Mouse (Mus musculus) ES-CJ7 (cell line): ENCODE results near the gene Olfr920.
A peak's percentile ranks its signal among the peaks of the same experiment; 100 is the strongest.

Source experiments
- DNase-seq: peaks from one replicate; pipeline ENCODE4 v3.0.0; 2011; ENCODE audit warnings: low read depth, low spot score

The Olfr920 gene

GRCm38 (mm10) chr9:38751999-38752398, at the start of gene Olfr920:
Gene Olfr920, plus strand, starts transcription at chr9:38752299.
- no peak for DNase-seq

- DNase-seq = peak; percentile 49
Measured at GRCm38 (mm10) chr9:38718102-38718501, 34.0 kb upstream of the Olfr920 start, which contains the start of gene Vwa5a. Gene Vwa5a, plus strand, starts transcription at chr9:38718268.

GRCm38 (mm10) chr9:38718927-38719441, 33.1 kb upstream of the Olfr920 start:
- peak; percentile 33 for DNase-seq

GRCm38 (mm10) chr9:38724044-38724443, 28.1 kb upstream of the Olfr920 start:
- DNase-seq = no peak

- no peak for DNase-seq
Measured at GRCm38 (mm10) chr9:38728218-38728617, 23.9 kb upstream of the Olfr920 start.

- no peak for DNase-seq
Measured at GRCm38 (mm10) chr9:38741408-38741807, 10.7 kb upstream of the Olfr920 start.

GRCm38 (mm10) chr9:38744619-38745315, 7.3 kb upstream of the Olfr920 start:
- no peak for DNase-seq

GRCm38 (mm10) chr9:38772768-38773167, 20.7 kb downstream of the Olfr920 start, which contains the start of gene Olfr921:
Gene Olfr921, plus strand, starts transcription at chr9:38773068.
- no peak for DNase-seq

GRCm38 (mm10) chr9:38792689-38793088, 40.6 kb downstream of the Olfr920 start:
- DNase-seq = no peak

- peak; percentile 15 for DNase-seq
Measured at GRCm38 (mm10) chr9:38805696-38806095, 53.6 kb downstream of the Olfr920 start.
